Mouse (Mus musculus) megakaryocyte, embryonic 14.5 days (primary cell): ENCODE data around the gene Pou3f1.

Experiments used
- FLI1 ChIP-seq: IDR thresholded peaks from 2 replicates; pipeline ENCODE4 v1.6.1; 2012; ENCODE audit warnings: low read length, inconsistent platforms, mixed read lengths
- GATA1 ChIP-seq: IDR thresholded peaks from 3 replicates; pipeline ENCODE4 v1.6.1; 2012; ENCODE audit warnings: mixed read lengths, low read length, inconsistent platforms, borderline replicate concordance

GRCm38 (mm10) chr4:124632856-124633255, 23.8 kb upstream of the Pou3f1 start:
- no peak for TF ChIP-seq GATA1
- no peak for TF ChIP-seq FLI1
